Mouse (Mus musculus) MEL (cell line): Measurements from ENCODE around the gene Ppp2r1b.

Experiments
- BHLHE40 ChIP-seq: IDR thresholded peaks from 2 replicates; pipeline ENCODE4 v1.6.1; 2012; ENCODE audit warnings: low read depth, mild to moderate bottlenecking, inconsistent platforms, low read length, improper control_type of control experiment, borderline replicate concordance
- CTCF ChIP-seq, 3 experiments: IDR thresholded peaks in 2 of 3; conservative IDR thresholded peaks in 1 of 3; 2 replicates each; pipeline ENCODE4 v1.5.1; 2011 to 2012; ENCODE audit warnings: low read length in 3 of 3, low read depth in 2 of 3, mild to moderate bottlenecking in 2 of 3, improper control_type of control experiment in 1 of 3, inconsistent platforms in 1 of 3, mixed read lengths in 1 of 3, moderate library complexity in 1 of 3; ENCODE audit not compliant: control insufficient read depth in 1 of 3, insufficient read depth in 1 of 3, poor library complexity in 1 of 3, severe bottlenecking in 1 of 3
- ELF1 ChIP-seq: IDR thresholded peaks from 2 replicates; pipeline ENCODE4 v1.6.1; 2014; ENCODE audit warnings: low read depth, mild to moderate bottlenecking, inconsistent platforms, low read length, improper control_type of control experiment, moderate library complexity
- EP300 ChIP-seq, 2 experiments: IDR thresholded peaks; 2 replicates each; pipeline ENCODE4 v1.6.1; 2011; ENCODE audit warnings: improper control_type of control experiment in 2 of 2, low read length in 2 of 2, low read depth in 1 of 2, mild to moderate bottlenecking in 1 of 2
- MAZ ChIP-seq: IDR thresholded peaks from 2 replicates; pipeline ENCODE4 v1.6.1; 2012; ENCODE audit warnings: low read depth, mild to moderate bottlenecking, inconsistent platforms, low read length, improper control_type of control experiment
- MEF2A ChIP-seq: IDR thresholded peaks from 2 replicates; pipeline ENCODE4 v1.6.1; 2014; ENCODE audit warnings: low read depth, mild to moderate bottlenecking, inconsistent platforms, low read length, improper control_type of control experiment; ENCODE audit not compliant: poor library complexity, insufficient replicate concordance, severe bottlenecking; ENCODE audit errors: extremely low read depth
- POLR2A ChIP-seq, 2 experiments: IDR thresholded peaks; 2 replicates each; pipeline ENCODE4 v1.6.1; 2011 to 2012; ENCODE audit warnings: low read length in 2 of 2, mild to moderate bottlenecking in 2 of 2, control low read depth in 1 of 2, improper control_type of control experiment in 1 of 2, low read depth in 1 of 2, moderate library complexity in 1 of 2; ENCODE audit not compliant: control insufficient read depth in 1 of 2, insufficient read depth in 1 of 2, poor library complexity in 1 of 2
- POLR2AphosphoS2 ChIP-seq: IDR thresholded peaks from 2 replicates; pipeline ENCODE4 v1.6.1; 2011; ENCODE audit warnings: low read length, improper control_type of control experiment
- SIN3A ChIP-seq: IDR thresholded peaks from 2 replicates; pipeline ENCODE4 v1.6.1; 2012; ENCODE audit warnings: low read length, improper control_type of control experiment, inconsistent platforms
- TAL1 ChIP-seq: IDR thresholded peaks from 2 replicates; pipeline ENCODE4 v1.6.1; 2012; ENCODE audit warnings: mild to moderate bottlenecking, inconsistent platforms, low read length, moderate library complexity, mixed read lengths
- USF1 ChIP-seq: IDR thresholded peaks from 2 replicates; pipeline ENCODE4 v1.6.1; 2014; ENCODE audit warnings: low read depth, mild to moderate bottlenecking, inconsistent platforms, low read length, improper control_type of control experiment, moderate library complexity

- TF ChIP-seq MAZ: no peak
- TF ChIP-seq POLR2A (IDR thresholded peaks at IDR 0.05; ENCODE audit: control insufficient read depth in 1 of 2, insufficient read depth in 1 of 2, low read depth in 1 of 2, low read length in 2 of 2, poor library complexity in 1 of 2): no peak
- no peak for TF ChIP-seq TAL1
- no peak for TF ChIP-seq CTCF (IDR thresholded peaks at IDR 0.05 in 2 of 3, conservative IDR thresholded peaks at IDR 0.05 in 1 of 3; ENCODE audit: control insufficient read depth in 1 of 3, insufficient read depth in 1 of 3, low read depth in 2 of 3, low read length in 3 of 3, poor library complexity in 1 of 3, severe bottlenecking in 1 of 3)
- no peak for TF ChIP-seq ELF1
- no peak for TF ChIP-seq BHLHE40
- no peak for TF ChIP-seq SIN3A
- TF ChIP-seq MEF2A: no peak
- no peak for TF ChIP-seq USF1
- TF ChIP-seq POLR2AphosphoS2: no peak
- no peak for TF ChIP-seq EP300 (IDR thresholded peaks at IDR 0.05; ENCODE audit: low read depth in 1 of 2, low read length in 2 of 2)
Observed at GRCm38 (mm10) chr9:50884093-50884492, 39.0 kb downstream of the Ppp2r1b start.
